Mouse (Mus musculus) erythroblast, embryonic 14.5 days (primary cell): ENCODE measurements around the gene Rasa4.

Experiments used
- GATA1 ChIP-seq: IDR thresholded peaks from 2 replicates; pipeline ENCODE4 v1.6.1; 2012; ENCODE audit warnings: low read length, inconsistent platforms, mixed read lengths
- TAL1 ChIP-seq: IDR thresholded peaks from 3 replicates; pipeline ENCODE4 v1.6.1; 2012; ENCODE audit warnings: low read length, inconsistent platforms, mixed read lengths

- no peak for TF ChIP-seq TAL1
- no peak for TF ChIP-seq GATA1
Observed at GRCm38 (mm10) chr5:136122165-136122564, 38.4 kb downstream of the Rasa4 start.
